Mouse (Mus musculus) cerebellum, adult 2 months (tissue): Measurements from ENCODE around the gene Ano1. TPM values are rescaled to one million over a fixed set of nuclear protein-coding genes. Genes with fewer than 3 reads are reported as not detected.

Source experiments
- DNase-seq, 2 experiments: peaks; one replicate each; pipeline ENCODE4 v3.0.0; 2021
- H3K27ac ChIP-seq: fragments of 200-500 bp; 2 replicates; pipeline ENCODE4 v1.5.1; 2012; ENCODE audit warnings: low read length, control low read depth, inconsistent platforms; ENCODE audit not compliant: insufficient read depth
- H3K27me3 ChIP-seq: fragments of 200-500 bp; 2 replicates; pipeline ENCODE4 v1.6.1; 2012; ENCODE audit warnings: inconsistent platforms, mild to moderate bottlenecking, low read length, moderate library complexity; ENCODE audit not compliant: control insufficient read depth, insufficient read depth
- H3K4me1 ChIP-seq: fragments of 200-500 bp; 2 replicates; pipeline ENCODE4 v1.6.1; 2011; ENCODE audit warnings: low read length; ENCODE audit not compliant: control insufficient read depth, insufficient read depth
- H3K4me3 ChIP-seq: fragments of 200-500 bp; replicated peaks from 2 replicates; pipeline ENCODE3; 2011; ENCODE audit warnings: mild to moderate bottlenecking, low read depth, low read length, control low read depth; ENCODE audit not compliant: insufficient read depth
- CTCF ChIP-seq: fragments of 200-500 bp; IDR thresholded peaks from 2 replicates; pipeline ENCODE4 v1.5.1; 2011; ENCODE audit warnings: low read depth, mild to moderate bottlenecking, control low read depth, low read length, moderate library complexity, borderline replicate concordance; ENCODE audit not compliant: insufficient read depth
- POLR2A ChIP-seq: fragments of 200-500 bp; IDR thresholded peaks from 2 replicates; pipeline ENCODE4 v1.6.1; 2011; ENCODE audit warnings: low read length, control low read depth, borderline replicate concordance; ENCODE audit not compliant: insufficient read depth
- WGBS: fragments of 180-500 bp; shearing (Covaris S2); methylation state at CpG from one replicate; pipeline ENCODE4 v1.1.7; 2018; 5-methylcytosine and 5-hydroxymethylcytosine counted together
- polyA plus RNA-seq: library from polyadenylated mRNA; depleted of rRNA; stranded (reverse); fragments of >200 nt; gene quantifications from 2 replicates; pipeline ENCODE4 v1.2.3, GENCODE M21; 2012

The Ano1 gene
- polyA plus RNA-seq, 1 experiment = 3.7 TPM

DNA sequence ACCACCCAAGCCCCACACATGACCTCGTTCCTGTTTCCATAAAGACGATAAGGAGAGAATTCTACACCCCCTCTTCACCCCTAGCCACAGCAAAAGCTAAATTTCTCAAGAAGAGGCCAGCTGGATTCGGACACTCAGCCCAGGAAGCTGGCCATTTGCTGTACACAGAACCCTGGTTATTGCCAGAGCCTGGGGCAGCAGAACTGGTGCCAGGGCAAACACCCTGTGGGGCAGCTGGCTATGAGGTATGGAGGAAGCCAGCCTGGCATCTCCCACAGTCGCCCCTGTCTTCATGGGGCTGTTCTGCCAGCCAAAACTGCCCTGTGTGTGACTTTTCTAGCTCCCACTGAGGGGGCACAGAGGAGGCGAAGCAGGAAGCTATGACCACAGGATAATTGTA is 104.2 kb downstream of the Ano1 start:
- peak; percentile 27 to 45 for DNase-seq
- Histone ChIP-seq H3K27ac (no peak overlapping the region), H3K27me3 (no peaks in the 10 kb centered on the region), H3K4me1 (peaks cover 14% of the 10 kb centered on the region; the same call in 1 of the 2 replicates), H3K4me3 (no peak overlapping the region)
- 15% methylated on average over 5 of the region's 5 CpGs for WGBS
- TF ChIP-seq POLR2A (no peak), CTCF (no peak)

DNA sequence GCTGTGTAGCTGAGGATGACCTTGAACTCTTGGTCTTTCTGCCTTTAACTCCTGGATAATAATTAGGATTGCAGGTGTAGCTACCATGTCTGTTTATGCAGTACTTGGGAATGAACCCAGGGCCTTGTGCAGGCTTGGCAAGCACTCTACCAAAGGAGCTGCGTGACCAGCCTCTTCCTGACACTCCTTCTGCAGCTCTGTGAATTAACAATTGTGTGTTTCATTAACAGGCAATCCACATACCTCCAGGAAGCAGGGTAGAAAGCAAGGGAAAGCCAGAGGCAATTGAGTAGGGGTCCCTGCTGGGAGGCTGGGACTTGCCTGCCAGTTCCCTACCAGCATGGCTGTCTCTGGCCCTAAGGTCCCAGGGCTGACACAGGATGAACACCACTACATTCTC is 111.0 kb downstream of the Ano1 start:
- Histone ChIP-seq H3K27me3 (no peaks in the 10 kb centered on the region), H3K27ac (no peak overlapping the region), H3K4me1 (no peaks in the 10 kb centered on the region), H3K4me3 (no peak overlapping the region)
- no peak for DNase-seq
- WGBS = 83% methylated on average over 1 of the region's 1 CpGs
- TF ChIP-seq POLR2A = no peak
- no peak for TF ChIP-seq CTCF

DNA sequence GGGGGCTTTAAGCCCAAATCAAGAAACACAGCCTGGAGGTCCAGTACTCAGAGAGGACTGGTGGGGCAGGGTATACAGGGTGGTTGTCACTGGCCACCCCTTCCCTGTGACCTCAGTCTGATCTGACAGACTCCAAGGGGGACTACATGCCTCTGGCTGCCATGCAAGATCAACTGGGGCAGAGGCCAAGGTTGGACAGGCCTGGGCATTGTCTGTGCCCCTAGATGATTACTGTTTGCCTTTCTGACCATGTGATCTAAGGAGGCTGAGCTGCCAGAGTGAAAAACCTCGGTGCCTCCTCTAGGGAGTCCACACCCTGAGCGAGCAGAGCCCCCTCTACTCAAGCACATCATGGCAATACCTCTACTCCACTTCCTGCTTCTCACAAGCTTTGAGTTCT is 115.8 kb downstream of the Ano1 start:
- no peaks in the 10 kb centered on the region for H3K27me3 ChIP-seq
- TF ChIP-seq POLR2A (no peak), CTCF (no peak)
- H3K4me3 ChIP-seq = no peak overlapping the region
- no peak overlapping the region for H3K27ac ChIP-seq
- 33% methylated on average over 2 of the region's 2 CpGs for WGBS
- no peaks in the 10 kb centered on the region for H3K4me1 ChIP-seq
- DNase-seq = no peak

GRCm38 (mm10) chr7:144634875-144635274 is 116.9 kb downstream of the Ano1 start:
- 53% methylated on average over 6 of the region's 6 CpGs for WGBS
- no peak overlapping the region for H3K4me3 ChIP-seq
- no peak overlapping the region for H3K27ac ChIP-seq
- no peaks in the 10 kb centered on the region for H3K27me3 ChIP-seq
- no peak for DNase-seq
- TF ChIP-seq POLR2A (no peak), CTCF (no peak)
- no peaks in the 10 kb centered on the region for H3K4me1 ChIP-seq

DNA sequence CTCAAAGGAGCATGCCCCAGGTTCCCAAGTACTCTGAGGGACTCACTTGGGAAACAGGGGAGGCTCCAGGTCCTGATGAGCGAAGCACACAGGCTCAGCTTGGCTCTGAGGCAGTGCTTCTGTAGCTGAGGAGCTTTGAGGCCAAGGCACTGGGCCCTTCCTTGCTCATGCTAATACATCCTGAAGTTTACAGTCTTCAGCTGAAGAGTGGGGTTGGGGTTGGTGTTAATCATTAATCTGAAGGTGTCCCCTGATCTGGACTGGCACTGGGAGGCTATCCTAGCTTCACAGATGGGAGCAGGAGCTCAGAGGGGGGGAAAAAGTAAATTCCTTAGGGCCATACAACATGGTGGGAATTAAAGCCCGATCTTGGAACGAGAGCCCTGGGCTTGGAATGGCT is 117.3 kb downstream of the Ano1 start:
- Histone ChIP-seq H3K27ac (no peak overlapping the region), H3K27me3 (no peaks in the 10 kb centered on the region), H3K4me3 (no peak overlapping the region), H3K4me1 (no peaks in the 10 kb centered on the region)
- TF ChIP-seq CTCF = no peak
- TF ChIP-seq POLR2A = no peak
- 76% methylated on average over 3 of the region's 3 CpGs for WGBS
- DNase-seq = no peak

DNA sequence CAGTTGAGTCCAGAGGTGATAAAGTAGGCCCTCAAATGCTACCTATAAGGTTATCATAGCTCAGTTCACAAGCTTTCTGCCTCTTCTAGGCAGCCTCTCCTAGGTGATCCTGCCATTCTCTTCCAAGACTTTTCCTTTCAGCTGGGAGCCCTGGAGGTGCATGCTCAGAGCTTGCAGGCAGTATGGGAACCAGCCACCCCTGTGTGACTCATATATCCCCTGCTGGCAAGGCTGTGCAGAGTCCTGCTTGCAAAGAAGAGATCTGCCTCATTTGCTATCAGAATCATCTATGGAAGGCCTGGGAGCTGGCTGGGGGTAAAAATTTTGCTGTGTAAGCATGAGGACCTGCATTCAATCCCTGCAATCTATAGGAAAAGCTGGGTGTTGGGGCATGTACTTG is 119.5 kb downstream of the Ano1 start:
- Histone ChIP-seq H3K4me3 (no peak overlapping the region), H3K27me3 (no peaks in the 10 kb centered on the region), H3K4me1 (no peaks in the 10 kb centered on the region), H3K27ac (no peak overlapping the region)
- TF ChIP-seq POLR2A (no peak), CTCF (no peak)
- no peak for DNase-seq

DNA sequence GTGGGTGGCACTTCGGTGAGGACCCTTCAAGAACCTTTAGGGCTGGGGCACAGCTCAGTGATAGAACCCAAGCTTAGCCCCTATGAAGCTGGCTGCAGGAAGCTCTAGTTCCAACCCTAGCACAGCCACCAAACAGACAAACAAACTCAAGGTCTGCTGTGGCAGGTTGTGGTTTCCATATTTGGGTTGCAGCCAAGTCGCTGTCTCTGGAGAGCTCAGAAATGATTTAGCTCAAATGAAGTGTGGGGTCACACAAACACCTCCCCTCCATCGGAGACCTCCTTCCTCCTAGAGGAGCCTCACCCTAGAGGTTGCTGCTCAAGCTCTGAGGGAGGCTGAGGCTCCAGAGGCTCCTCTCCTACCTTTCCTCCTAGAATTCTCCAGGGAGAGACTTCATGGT is 121.2 kb downstream of the Ano1 start:
- TF ChIP-seq POLR2A = no peak
- no peak for TF ChIP-seq CTCF
- no peak overlapping the region for H3K27ac ChIP-seq
- no peak for DNase-seq
- WGBS = 64% methylated on average over 3 of the region's 3 CpGs
- H3K4me3 ChIP-seq = no peak overlapping the region
- H3K27me3 ChIP-seq = no peaks in the 10 kb centered on the region
- H3K4me1 ChIP-seq = no peaks in the 10 kb centered on the region

- Histone ChIP-seq H3K4me3 (no peak overlapping the region), H3K27ac (no peak overlapping the region), H3K27me3 (no peaks in the 10 kb centered on the region), H3K4me1 (no peaks in the 10 kb centered on the region)
- WGBS = 47% methylated on average over 3 of the region's 3 CpGs
- TF ChIP-seq POLR2A = no peak
- no peak for TF ChIP-seq CTCF
- DNase-seq = no peak
These were observed 123.3 kb downstream of the Ano1 start for GRCm38 (mm10) chr7:144628334-144628915.
